Mouse (Mus musculus) urinary bladder, postnatal 4 days (tissue): ENCODE results near the gene Kalrn.

ENCODE experiments used
- DNase-seq, 2 experiments: peaks; one replicate each; pipeline ENCODE4 v3.0.0; 2021 to 2022; ENCODE audit warnings: low spot score in 2 of 2

Kalrn gene

DNA sequence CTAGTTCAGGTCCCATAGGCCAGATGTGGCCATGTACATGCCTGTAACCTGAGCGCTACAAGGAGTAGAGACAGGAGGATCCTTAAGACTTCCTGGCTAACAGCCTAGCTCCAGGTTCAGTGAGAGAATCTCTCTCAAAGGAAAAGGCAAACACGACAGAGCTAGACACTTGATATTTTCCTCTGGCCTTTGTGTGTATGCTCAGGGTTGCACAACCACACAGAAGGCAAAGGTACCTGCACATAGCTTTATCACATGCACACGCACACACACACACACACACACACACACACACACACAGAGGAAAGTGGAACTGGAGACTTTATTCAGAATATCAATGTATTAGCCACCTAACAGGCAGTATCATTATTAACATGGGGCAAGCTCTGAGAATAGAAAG is 219.3 kb downstream of the Kalrn start:
- no peak for DNase-seq

DNA sequence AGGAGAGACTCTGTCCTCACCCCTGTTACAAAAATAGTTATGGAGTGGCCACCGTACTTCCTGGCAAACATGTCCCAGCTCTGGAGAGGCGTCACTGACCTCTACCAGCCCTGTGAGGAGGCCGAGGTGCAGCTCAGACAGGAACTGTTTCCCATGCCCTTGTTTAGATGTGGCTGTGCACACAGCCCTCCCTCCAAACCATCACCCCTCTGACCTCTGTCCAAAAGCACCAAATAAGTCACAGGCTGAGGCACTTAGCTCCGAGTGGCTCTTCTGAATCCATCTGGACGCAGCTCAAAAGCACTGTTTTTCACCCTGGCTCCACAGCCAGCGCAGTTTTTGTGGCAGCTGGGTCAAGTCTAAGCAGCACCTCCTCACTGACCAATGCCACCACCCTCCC is 220.6 kb downstream of the Kalrn start:
- DNase-seq: no peak

DNA sequence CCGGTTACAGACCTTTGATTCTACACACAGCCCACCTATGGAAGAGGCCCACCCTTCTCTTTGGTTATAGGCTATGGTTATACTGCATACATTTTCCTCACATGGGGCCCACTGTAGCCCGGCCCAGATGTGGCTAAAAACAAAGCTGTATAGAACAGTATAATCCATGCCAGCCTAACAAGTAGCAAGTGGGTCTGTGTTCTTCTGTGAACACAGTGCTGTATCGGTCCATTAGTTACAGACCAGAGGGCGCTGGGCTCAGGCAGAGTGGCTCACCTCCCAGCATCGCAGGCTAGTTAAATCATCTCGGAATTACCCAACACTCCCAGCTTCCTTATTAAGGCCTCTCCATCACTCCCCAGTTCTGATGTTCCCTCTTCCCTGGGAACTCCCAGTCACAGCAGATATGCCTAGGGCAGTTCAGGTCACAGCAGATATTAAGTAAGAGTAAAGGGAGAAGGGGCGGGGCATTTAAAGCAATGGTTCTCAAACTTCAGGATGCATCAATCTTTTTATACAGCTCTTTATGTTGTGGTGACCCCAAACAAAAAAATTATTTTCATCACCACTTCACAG is 221.7 kb downstream of the Kalrn start:
- DNase-seq: no peak

DNA sequence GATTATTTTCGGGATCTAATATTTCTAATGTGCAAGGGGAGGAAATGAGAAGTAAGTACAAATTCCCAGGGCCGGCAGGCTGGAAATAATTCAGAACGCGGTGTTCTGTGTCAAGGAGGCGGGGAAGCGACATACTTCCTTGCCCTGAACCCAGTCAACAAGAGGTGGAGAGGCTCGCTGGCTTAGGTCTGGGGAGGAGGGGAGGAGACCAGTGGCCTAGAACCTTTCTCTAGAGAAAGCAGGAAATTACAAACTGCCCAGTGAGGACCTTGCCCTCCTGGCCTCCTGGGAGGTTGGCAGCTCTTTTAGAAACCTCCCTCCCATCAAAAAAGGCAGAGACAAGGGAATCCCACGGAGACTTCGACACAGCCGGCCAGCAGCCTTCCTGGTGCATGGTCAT is 225.8 kb downstream of the Kalrn start:
- DNase-seq: no peak

DNA sequence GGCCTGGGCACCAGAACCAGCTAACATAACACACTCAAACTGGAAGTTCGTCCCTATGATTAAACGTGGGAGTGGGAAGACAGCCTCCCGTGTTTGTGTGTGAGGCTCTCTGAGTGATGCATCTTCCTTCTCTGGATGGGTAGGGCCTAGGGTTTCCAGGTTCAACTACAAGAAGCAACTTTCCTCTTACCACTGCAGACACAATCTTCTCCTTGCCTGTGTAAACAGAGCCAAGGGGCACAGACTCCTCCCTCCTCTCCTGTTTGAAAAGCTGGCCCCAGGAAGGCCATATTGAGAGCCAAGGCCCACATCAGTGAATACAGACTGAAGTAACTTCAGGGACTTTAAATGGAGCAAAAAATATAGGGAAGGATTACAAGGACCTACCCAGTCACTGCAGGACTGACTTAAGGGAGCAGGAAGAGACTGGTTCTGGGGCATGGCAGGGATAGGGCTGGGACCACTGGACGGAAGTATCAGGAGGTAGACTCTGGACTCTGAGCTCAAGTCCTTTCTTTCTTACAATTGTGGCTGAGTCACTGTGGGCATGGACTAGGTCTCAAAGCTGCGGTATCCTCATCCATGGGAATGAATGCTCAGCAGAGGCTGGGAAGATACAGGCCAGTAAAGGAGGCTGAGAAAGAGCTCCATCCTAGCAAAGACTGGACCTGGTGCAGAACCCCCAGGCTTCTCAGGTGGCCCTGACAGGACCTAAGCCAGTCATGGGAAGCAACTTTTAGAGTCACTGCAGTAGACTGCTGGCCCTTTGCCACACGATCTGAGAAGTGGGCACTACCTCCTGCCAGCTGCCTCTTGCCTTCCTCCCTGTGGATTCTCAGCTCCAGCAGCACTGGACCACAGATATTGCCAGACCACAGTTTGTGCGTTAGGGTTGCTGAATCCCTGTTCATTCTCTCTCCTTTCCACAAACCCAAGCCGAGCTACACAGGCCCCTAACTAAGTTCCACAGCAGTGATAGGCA is 228.1 kb downstream of the Kalrn start:
- no peak for DNase-seq

DNA sequence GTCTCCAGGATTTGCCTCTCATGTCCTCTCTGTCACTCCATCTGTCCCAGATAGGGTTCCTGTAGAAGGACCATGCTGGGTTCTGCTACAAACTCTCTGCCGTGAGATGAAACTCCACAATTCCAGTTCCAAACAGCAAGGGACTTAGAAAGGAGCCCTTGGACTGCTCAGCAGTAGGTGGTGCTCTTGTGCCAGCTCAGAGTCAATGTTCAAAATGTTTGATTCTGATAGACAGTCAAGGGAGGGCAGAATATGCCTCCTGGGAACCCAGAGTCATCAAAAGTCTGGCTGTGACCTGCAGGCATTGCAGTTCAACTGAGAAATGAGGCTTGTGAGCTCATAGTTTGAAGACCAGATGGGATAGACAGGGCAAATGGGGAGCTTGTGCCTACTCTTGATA is 229.4 kb downstream of the Kalrn start:
- no peak for DNase-seq

DNA sequence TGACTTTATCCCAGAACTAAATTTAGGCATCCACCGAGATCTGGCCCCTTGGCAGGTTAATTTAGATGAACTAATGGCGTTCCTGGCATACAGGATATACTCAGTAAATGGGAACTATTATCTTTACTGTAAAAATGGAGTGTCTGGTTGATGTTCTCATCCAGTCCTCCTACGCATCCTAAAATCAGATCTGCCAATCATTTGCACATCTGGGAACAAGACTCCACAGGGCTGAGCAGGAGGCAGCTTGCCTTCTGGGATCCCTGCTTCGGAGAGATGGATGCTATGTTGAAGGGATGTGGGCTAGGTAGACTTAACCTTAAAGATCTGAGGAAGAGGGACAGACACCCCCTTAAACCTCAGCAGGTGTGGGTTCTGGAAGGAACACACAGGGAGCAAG is 230.2 kb downstream of the Kalrn start:
- DNase-seq: no peak

DNA sequence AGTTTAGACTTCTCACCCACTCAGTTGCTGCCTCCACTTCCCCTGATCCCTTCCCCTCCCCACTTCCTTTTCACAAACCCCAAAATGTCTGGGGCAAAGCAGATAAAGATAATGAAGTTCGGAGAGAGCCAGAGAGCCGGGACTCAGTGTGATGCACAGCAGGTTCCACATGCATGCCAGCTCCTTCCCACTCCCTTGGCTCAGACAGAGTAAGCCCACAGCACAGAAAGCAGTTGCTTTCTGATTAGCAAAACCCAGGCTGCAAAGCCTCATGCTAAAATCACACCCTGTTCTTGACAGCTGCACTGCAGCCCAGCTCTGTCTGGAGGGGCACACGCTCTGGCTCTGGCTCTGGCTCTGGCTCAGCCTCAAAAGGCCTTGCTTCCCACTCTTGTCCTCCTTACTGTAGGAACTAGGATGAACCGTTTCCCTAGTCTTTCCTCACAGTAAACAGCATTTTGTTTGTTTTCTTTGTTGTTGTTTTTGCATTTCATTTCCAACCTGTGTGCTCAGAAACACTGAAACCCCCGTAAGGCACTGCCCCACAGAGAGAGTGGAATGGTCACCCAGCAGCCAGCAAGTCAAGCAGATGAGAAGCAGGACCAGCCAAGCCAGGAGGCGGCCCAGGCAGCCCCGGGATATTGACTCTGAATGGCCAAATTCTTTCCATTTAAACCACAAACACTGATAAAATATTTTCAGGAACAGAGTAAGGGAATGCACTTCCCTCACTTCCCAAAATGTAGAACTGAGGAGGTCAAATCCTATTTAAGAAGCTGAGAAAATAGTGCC is 230.8 kb downstream of the Kalrn start:
- DNase-seq: peak in 1 of 2 experiments; percentile 24

DNA sequence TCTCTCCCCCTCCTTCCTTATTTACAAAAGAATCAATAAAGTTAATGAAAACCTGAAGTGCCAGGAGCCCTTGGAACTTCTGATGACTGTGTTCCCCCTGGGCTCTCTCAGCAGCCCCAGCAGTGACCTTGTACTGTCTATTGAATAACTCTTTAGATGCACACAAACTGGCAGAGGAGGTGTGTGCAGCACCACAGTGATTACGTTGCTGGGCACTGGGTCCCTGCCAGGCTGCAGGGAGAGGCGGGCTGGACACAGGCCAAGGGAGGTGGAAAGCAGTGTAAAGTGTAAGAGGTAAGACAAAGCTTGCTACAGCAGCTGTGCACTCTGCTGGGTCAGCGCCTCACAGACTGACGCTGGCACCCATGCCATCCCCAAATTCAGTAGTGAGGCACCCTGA is 238.4 kb downstream of the Kalrn start:
- no peak for DNase-seq

DNA sequence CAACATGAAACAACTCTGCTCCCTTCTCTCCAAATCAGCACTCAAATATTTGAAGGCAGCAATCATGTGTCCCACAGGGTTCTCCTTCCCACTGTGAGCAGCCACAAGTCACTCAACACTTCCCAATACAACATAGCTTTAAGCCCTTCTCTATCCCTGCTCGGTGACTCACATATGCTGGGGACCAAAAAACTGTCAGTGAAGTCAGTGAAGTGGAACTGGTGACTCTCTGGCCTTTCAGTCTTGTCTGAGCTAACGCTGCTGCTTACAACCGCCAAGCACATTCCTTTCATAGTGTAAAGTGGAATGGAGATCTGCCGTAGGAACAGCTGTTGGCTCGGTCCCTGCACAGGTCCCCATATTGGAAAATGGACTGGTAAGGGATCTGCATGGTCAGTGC is 241.7 kb downstream of the Kalrn start:
- DNase-seq: no peak

DNA sequence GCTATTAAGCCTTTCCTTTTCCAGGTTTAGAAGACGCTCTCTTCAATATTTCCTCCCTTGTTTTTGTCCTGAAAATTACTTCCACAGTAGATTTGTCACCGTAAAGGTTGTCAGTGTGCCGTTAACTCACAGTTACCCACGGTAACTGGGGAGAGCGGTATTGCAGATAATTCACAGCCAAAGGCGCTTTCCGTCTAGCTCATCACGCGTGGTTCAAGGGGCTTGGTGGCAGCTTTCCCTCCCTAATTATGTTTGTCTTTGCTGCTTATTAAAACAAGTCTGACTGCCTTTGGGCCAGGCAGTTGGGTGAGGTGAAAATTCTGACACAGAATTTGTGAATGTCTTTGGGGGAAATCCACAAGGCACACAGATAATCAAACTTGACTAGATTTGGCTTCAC is 243.5 kb downstream of the Kalrn start:
- no peak for DNase-seq

DNA sequence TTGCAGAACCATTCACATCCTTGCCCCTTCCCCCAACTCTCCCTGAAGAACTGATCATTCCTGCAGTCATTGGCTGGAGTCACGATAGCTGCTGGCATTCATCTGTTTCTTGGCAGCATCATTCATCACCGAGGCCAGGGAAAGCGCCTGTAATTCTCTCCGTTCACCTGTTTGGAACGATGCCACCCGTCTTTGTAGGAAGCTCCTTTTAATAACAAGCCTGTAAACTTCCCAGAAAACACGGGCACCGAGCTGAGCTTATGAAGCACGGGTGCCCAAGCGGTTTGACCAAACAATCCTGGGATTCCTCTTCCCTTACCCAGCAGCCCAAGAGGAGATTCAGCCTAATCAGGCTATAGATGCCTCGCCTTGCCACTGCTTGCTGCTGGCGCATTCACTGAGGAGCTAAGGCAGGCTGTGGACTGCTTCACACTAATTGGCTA is 243.9 kb downstream of the Kalrn start:
- no peak for DNase-seq

DNA sequence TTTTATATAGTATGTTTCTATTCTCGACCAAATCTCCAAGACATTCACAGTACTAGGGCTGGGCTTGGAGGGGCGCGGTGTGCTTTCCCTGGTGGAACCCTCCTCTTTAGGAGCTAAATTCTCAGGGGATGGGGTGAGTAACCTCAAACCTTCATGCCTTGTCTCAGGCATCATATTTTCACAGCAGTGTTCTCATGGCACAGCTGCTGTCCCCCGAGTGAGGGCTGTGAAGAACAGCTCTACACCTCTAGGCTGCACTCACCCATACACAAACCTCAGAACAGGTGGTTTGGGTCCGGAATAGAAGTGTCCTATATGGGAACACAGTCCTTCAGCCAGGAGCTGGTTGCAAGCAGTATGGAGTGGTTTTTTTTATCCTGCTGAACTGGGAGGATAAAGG is 245.4 kb downstream of the Kalrn start:
- no peak for DNase-seq

DNA sequence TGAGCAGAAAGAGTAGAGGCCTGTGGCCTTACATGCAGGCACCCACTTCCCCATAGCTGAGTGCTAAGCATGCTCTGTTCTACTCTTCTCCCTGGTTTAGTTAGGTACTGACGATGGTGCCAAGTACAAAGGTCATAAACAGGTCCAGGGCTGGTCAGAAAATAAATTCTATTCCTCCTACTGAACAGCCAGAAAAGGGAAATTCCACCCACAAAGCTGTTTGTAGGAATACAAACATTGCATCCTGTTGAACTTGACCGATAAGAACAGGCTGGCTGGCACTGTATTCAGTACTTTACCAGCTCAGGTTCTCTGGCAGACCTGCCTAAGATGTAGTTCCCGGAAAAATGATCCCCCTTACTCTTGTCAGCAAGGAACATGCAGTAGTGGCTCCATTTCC is 247.5 kb downstream of the Kalrn start:
- no peak for DNase-seq

DNA sequence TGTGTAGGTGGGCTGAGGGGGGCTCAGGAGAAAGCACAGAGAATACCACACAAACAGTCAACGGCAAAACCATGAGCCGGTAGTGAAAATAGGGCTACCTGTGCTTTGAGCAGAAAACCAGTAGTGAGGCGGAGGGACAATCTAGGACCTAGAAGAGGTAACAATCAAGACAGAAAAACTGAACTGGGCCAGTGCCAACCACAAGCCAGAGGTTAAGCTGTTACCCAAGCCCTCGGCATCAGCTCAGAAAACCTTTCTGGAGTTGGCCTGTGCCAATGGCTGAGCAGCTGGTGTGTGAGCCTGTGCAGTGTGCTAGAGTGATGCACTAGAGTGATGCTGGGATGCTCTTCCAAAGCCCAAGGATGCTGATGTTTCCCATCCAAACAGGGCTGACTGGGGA is 248.2 kb downstream of the Kalrn start:
- no peak for DNase-seq

DNA sequence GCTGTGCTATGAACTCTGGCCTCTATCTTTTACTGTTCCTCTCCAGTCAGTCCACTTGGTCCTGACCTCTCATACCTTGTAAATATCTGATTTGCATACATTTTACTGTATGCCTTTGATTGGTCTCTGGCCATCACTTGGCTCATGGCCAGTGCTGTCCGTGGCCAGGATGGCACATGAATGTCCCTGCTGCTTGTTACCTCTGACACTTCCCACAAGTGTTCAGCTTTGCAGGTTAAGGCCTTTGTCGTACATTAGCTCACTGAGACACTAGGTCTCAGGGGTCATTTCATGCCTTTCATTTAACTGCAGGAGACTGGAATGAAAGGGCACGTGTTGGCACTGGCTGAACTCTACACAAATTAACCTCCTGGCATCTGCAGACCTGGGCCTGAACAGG is 248.6 kb downstream of the Kalrn start:
- DNase-seq: no peak

DNA sequence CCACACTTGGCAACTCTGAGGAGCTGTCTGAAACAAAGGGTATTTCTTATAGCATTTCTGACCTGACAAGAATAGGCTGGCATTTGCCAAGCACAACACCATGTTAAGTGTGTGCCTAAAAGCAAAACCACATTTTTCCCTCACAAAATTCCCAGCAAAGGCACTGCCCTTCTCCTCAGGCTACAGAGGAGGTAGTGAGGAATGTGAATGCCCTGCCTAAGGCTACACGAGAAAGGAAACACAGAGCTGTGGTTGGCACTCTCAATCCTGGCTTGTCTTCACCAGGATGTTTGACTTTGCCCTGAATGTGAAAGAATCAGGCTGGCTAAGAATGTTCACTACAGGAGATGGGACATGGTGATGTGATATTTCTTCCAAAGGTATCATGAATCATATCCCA is 249.8 kb downstream of the Kalrn start:
- DNase-seq: no peak

DNA sequence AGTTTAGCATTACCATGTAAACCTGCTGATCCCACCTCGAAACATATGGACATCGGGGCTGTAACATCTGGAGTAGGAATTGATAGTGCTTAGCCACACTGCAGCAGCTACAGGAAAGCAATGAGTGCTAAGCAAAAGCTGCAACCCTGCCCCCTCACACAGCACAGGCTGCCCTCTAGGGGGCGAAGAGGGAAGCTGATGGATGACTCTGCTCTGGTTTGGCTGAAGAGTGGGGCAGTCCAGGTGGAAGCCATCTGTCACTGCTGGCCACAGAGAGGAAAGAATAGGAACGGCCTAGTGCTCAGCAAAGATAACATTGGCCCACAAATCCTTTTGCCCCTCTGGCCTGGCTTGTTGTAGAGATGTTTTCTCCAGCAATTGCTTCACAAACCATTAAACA is 250.8 kb downstream of the Kalrn start:
- DNase-seq: peak; percentile 69 to 74

DNA sequence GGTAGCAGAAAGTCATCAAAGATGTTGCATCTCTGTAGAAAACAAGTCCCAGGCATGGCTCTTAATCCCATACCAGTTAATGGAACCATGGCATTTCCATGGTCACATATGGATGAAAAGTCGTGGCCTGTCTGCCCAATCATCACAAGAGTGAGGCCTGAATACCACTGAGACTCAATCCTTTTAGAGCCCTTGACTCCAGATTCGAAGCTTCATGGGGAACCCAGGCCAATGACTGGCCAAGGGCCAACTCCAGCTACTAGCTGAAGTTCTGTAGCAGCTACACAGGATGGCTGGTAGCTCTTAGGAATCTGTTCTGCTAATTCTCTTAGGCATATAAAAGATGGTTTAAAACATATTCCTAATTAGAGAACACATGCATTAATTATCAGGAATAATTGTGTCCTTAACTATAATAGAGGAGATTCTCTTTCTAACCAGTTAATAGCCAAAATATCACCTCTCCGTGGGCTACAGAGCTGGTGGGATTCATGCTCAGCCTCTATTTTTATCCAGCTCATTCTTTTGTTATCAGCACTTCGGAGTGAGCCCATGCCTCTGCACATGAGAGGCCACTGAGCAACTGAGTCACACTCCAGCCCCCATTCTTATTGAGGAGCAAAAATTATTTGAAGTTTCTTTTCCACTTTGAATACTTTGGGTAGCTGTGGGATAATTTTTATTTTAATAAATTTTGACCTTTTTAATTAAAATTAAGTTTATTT is 252.1 kb downstream of the Kalrn start:
- no peak for DNase-seq

DNA sequence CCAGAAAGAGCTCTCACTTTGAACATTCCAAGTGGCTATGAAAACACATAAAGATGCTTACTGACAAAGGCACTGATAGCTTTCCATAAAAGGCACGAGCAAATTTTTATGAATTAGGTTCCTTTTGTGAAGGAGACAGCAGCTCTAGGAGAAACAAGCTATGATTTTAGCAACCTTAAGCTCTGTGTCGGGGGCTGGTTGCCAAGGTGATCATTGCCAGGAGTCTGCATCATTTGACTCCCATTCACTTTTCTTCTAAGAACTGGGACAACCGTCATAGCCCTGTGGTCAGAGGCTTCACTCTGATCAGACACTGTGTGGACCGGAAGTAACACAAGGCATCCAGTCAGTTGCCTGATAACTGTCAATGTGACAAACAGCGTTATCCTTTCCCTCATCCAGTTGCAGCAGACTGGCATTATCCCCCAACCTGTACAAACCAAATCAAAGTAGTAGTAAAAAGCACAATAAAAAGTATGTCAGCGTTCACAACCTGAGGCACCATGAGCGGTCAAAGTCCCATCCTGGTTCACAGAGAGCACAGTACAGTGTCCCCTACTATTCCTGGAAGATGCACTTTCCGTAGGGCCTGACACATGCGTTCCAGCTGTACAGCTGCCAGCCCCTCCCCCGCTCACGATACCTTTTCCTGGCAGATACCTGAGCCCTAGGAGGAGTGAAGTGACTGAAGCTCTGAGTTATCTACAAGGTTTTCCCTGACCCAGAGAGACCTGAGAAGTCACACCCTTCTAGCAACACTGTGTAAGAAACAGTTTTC is 253.1 kb downstream of the Kalrn start:
- DNase-seq: no peak

DNA sequence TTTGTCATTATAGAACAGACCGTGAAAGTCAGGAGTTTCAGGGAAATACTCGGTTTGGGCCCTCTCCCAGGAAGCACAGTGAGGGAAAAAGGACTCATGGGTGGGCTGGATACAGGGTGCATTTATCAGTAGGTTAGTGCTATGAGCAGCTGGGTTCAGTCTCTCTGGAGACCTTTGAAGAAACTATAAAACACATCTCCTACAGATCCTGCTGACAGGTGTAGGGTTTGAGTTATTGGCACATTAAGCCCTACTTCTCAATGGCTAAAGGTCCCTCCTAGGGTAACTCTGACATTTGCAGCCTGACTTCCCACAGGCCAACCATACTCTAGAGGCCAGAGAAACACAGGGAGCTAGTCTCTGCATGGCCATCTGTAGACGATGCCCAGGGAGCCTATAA is 256.2 kb downstream of the Kalrn start:
- DNase-seq: no peak
